Comparison of ENCODE assay signal across 34 mouse cellular contexts in the genomic region with DNA sequence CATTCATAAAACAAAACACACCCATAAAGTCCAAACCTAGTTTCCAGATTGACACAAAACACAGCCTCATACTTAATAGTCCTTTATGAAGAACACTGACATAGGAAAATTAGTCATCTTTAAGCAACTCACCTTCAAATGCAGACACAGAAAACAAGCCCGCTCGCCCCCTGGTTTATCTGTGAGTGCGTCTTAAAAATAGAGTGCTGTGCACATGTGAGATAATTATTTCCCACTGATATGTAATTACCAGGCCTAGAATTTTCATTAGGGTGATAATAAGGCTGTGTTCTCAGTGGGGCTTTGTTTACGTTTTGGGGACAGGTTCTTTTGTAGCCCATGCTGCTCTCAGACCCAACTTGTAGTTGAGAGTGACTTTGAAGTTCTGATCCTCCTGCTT. TPM values are rescaled to one million over a fixed set of nuclear protein-coding genes. Genes with fewer than 3 reads are reported as not detected.
DNase-seq lines count a peak whose midpoint lies in the region; ATAC-seq and TF ChIP-seq lines count a peak whose summit lies in the region.
"Had no signal": no experiment of that assay in that cellular context is flagged by ENCODE, and none has a peak within 500 bp of the region (broad histone marks: within the 10 kb centered on the region; RNA-seq: fewer than 3 reads in every experiment).

No protein-coding gene starts in this region.

- intact Hi-C loops in gastrocnemius, adult 2 months (cut with DNase I) = loop anchor here (5.0 kb wide), 1 partner anchor 42 kb away; no protein-coding TSS in a partner anchor

- ATAC-seq in erythroblast, adult 5-6 weeks (replicated peaks; ENCODE audit: low FRiP score, poor library complexity, severe bottlenecking) = peak; percentile 63; the same call in 1 of the 2 replicates
- ATAC-seq in liver, embryonic 13.5 days (ENCODE audit: low read depth) = peak; percentile 81
- peak; percentile 66 for ATAC-seq in megakaryocyte progenitor cell, adult 5-6 weeks (replicated peaks; ENCODE audit: poor library complexity)
- ATAC-seq: forebrain, postnatal 0 days; intestine, embryonic 16.5 days; midbrain, embryonic 15.5 days had no signal

- H3K4me3 ChIP-seq in gastrocnemius, adult 2 months = peak overlapping the region; percentile 77
- H3K4me3 ChIP-seq in liver, embryonic 13.5 days (replicated peaks) = no peak overlapping the region
- H3K4me3 ChIP-seq in midbrain, embryonic 10.5 days = no peak overlapping the region
- H3K4me3 ChIP-seq: embryonic facial prominence, embryonic 12.5 days; heart, embryonic 13.5 days; hindbrain, embryonic 13.5 days; megakaryocyte, embryonic 14.5 days; midbrain, embryonic 15.5 days; neural tube, embryonic 15.5 days; stomach, embryonic 15.5 days had no signal

- DNase-seq in gastrocnemius, adult 2 months = no peak
- no peak for DNase-seq in gastrocnemius, postnatal 4 days (ENCODE audit: low spot score in 2 of 2)
- peak; percentile 55 for DNase-seq in liver, embryonic 13.5 days
- DNase-seq in left cerebral cortex, adult 9 months (ENCODE audit: low spot score in 2 of 2) = no peak
- no peak for DNase-seq in midbrain, embryonic 10.5 days (ENCODE audit: low spot score)
- DNase-seq in urinary bladder, adult 2 months (ENCODE audit: low spot score) = no peak
- DNase-seq: adrenal gland, adult 8-10 months; cerebellum, adult 11-12 months; cerebellum, adult 9-11 months; embryo, embryonic 11 days; forebrain, postnatal 0 days; gastrocnemius, postnatal 25 days; heart, adult 18-20 months; heart, postnatal 4 days; kidney, adult 8-10 months; kidney, postnatal 10 days; layer of hippocampus, adult 9-11 months; lung, postnatal 36 days; retina, postnatal 1 day; right cerebral cortex, postnatal 25 days; thymus, postnatal 14 days had no signal

- peak overlapping the region; percentile 20; the same call in 1 of the 2 replicates for H3K27ac ChIP-seq in gastrocnemius, adult 2 months
- 0 out of 2 replicates have a peak overlapping the region, but pooled peaks have one; percentile 3 for H3K27ac ChIP-seq in liver, embryonic 13.5 days
- no peak overlapping the region for H3K27ac ChIP-seq in midbrain, embryonic 10.5 days (replicated peaks)
- H3K27ac ChIP-seq: embryonic facial prominence, embryonic 12.5 days; heart, embryonic 13.5 days; hindbrain, embryonic 13.5 days; midbrain, embryonic 15.5 days; neural tube, embryonic 15.5 days; stomach, embryonic 15.5 days had no signal

- H3K36me3 ChIP-seq in liver, embryonic 13.5 days = no peaks in the 10 kb centered on the region
- H3K36me3 ChIP-seq in midbrain, embryonic 10.5 days = no peaks in the 10 kb centered on the region
- H3K36me3 ChIP-seq: embryonic facial prominence, embryonic 12.5 days; heart, embryonic 13.5 days; hindbrain, embryonic 13.5 days; midbrain, embryonic 15.5 days; neural tube, embryonic 15.5 days; stomach, embryonic 15.5 days had no signal

- no peaks in the 10 kb centered on the region for H3K9me3 ChIP-seq in liver, embryonic 13.5 days (replicated peaks)
- no peaks in the 10 kb centered on the region for H3K9me3 ChIP-seq in midbrain, embryonic 10.5 days (replicated peaks)
- H3K9me3 ChIP-seq: embryonic facial prominence, embryonic 12.5 days; heart, embryonic 13.5 days; hindbrain, embryonic 13.5 days; megakaryocyte, embryonic 14.5 days; midbrain, embryonic 15.5 days; neural tube, embryonic 15.5 days; stomach, embryonic 15.5 days had no signal

- no peaks in the 10 kb centered on the region for H3K27me3 ChIP-seq in liver, embryonic 13.5 days
- H3K27me3 ChIP-seq in midbrain, embryonic 10.5 days (ENCODE audit: low read depth, poor library complexity, severe bottlenecking) = no peaks in the 10 kb centered on the region
- H3K27me3 ChIP-seq: CH12.LX; embryonic facial prominence, embryonic 12.5 days; heart, embryonic 13.5 days; hindbrain, embryonic 13.5 days; megakaryocyte, embryonic 14.5 days; midbrain, embryonic 15.5 days; neural tube, embryonic 15.5 days; stomach, embryonic 15.5 days had no signal

- WGBS in liver, embryonic 13.5 days (ENCODE audit: insufficient replicate concordance) = 19% methylated on average over 4 of the region's 4 CpGs
- 89% methylated on average over 4 of the region's 4 CpGs for WGBS in midbrain, embryonic 10.5 days

- peaks cover 14% of the 10 kb centered on the region for H3K4me1 ChIP-seq in liver, embryonic 13.5 days (replicated peaks)
- no peaks in the 10 kb centered on the region for H3K4me1 ChIP-seq in midbrain, embryonic 10.5 days
- H3K4me1 ChIP-seq: embryonic facial prominence, embryonic 12.5 days; hindbrain, embryonic 13.5 days; megakaryocyte, embryonic 14.5 days; midbrain, embryonic 15.5 days; neural tube, embryonic 15.5 days; stomach, embryonic 15.5 days had no signal

- peak overlapping the region; percentile 29 for H3K4me2 ChIP-seq in liver, embryonic 13.5 days
- H3K4me2 ChIP-seq: embryonic facial prominence, embryonic 12.5 days; heart, embryonic 13.5 days; hindbrain, embryonic 13.5 days; midbrain, embryonic 15.5 days; neural tube, embryonic 15.5 days; stomach, embryonic 15.5 days had no signal

- no peak for TF ChIP-seq CTCF in gastrocnemius, adult 2 months (IDR thresholded peaks at IDR 0.05)

- no peak overlapping the region for H3K9ac ChIP-seq in liver, embryonic 13.5 days
- H3K9ac ChIP-seq: embryonic facial prominence, embryonic 12.5 days; forebrain, postnatal 0 days; heart, embryonic 13.5 days; hindbrain, embryonic 13.5 days; midbrain, embryonic 15.5 days; neural tube, embryonic 15.5 days; stomach, embryonic 15.5 days had no signal

RNA-seq across cellular contexts. Expression of a gene that starts 4.7 kb away (rescaled TPM):
- 100 to 1,000 TPM; 248 to 338 TPM for total RNA-seq in gastrocnemius, adult 2 months (2021)
- total RNA-seq in gastrocnemius, postnatal 4 days (2021) = 100 to 1,000 TPM; 208 to 218 TPM
- not detected in 2 replicates for total RNA-seq in erythroblast, adult 5-6 weeks (2015; ENCODE audit: low replicate concordance)
- 0.14 TPM in 1 of 2 replicates, not detected in the other for total RNA-seq in erythroblast, adult 5-6 weeks (2017; ENCODE audit: low replicate concordance)
- polyA plus RNA-seq in liver, embryonic 13.5 days (2015; fragmentation: Nextera tagmentation; extraction: Ambion mirVana) = 0.06 and 0.07 TPM in 2 replicates
- not detected in 2 replicates for total RNA-seq in megakaryocyte progenitor cell, adult 5-6 weeks (2015)
- not detected in 2 replicates for total RNA-seq in megakaryocyte progenitor cell, adult 5-6 weeks (2017)
- 0.15 and 0.22 TPM in 2 replicates for polyA plus RNA-seq in midbrain, embryonic 10.5 days (2016; fragmentation: Nextera tagmentation; extraction: Ambion mirVana)
- polyA plus RNA-seq in urinary bladder, adult 2 months (2012; rRNA removed) = 1.8 and 3.2 TPM in 2 replicates
- polyA plus RNA-seq: forebrain, embryonic 11.5 days; intestine, embryonic 16.5 days; liver, adult 2 months had no signal

RNA-seq across cellular contexts. Expression of a gene that starts 44.6 kb away (rescaled TPM):
- total RNA-seq in gastrocnemius, adult 2 months (2021) = 10 to 100 TPM; 21.2 to 21.6 TPM
- 10 to 100 TPM; 29.2 to 33.2 TPM for total RNA-seq in gastrocnemius, postnatal 4 days (2021)
- 88.8 and 116 TPM in 2 replicates for total RNA-seq in erythroblast, adult 5-6 weeks (2015; ENCODE audit: low replicate concordance)
- total RNA-seq in erythroblast, adult 5-6 weeks (2017; ENCODE audit: low replicate concordance) = 84.1 and 89.2 TPM in 2 replicates
- 23.9 and 30.0 TPM in 2 replicates for polyA plus RNA-seq in liver, embryonic 13.5 days (2015; fragmentation: Nextera tagmentation; extraction: Ambion mirVana)
- 84.0 and 88.0 TPM in 2 replicates for total RNA-seq in megakaryocyte progenitor cell, adult 5-6 weeks (2015)
- 56.3 and 59.2 TPM in 2 replicates for total RNA-seq in megakaryocyte progenitor cell, adult 5-6 weeks (2017)
- polyA plus RNA-seq in midbrain, embryonic 10.5 days (2016; fragmentation: Nextera tagmentation; extraction: Ambion mirVana) = 46.7 and 46.9 TPM in 2 replicates
- 39.3 and 47.3 TPM in 2 replicates for polyA plus RNA-seq in urinary bladder, adult 2 months (2012; rRNA removed)

Comparison
In these comparisons a context has a peak if more than half of its experiments do, and no peak if none do; other contexts are left out.
1. RNA of a gene that starts 4.7 kb away (total RNA-seq): 248 to 338 TPM in gastrocnemius, adult 2 months and 208 to 218 TPM in gastrocnemius, postnatal 4 days; 0.14 TPM in erythroblast, adult 5-6 weeks and not detected in megakaryocyte progenitor cell, adult 5-6 weeks; every median in the first group is over 100 times any median in the second.
2. Peak in every context shown above with its lines, with median percentiles within 50 percentile points of each other: ATAC-seq.